Mouse (Mus musculus): ENCODE measurements around the gene Arhgap36.

Gene Arhgap36

GRCm38 (mm10) chrX:49463442-49463970, at the start of gene Arhgap36:
Gene Arhgap36 (plus strand): TSS chrX:49463945.
- DNase-seq: no peak

GRCm38 (mm10) chrX:49457781-49458180, 6.0 kb upstream of the Arhgap36 start:
- DNase-seq: no peak

- DNase-seq: no peak
Observed at GRCm38 (mm10) chrX:49470287-49471054, 6.7 kb downstream of the Arhgap36 start.

- DNase-seq: no peak
Observed at GRCm38 (mm10) chrX:49479968-49480809, 16.4 kb downstream of the Arhgap36 start.

GRCm38 (mm10) chrX:49480846-49481245, 17.1 kb downstream of the Arhgap36 start:
- DNase-seq: no peak

- DNase-seq: no peak
Observed at GRCm38 (mm10) chrX:49489141-49489540, 25.4 kb downstream of the Arhgap36 start.

GRCm38 (mm10) chrX:49493739-49494449, 30.1 kb downstream of the Arhgap36 start:
- no peak for DNase-seq

All from heart, adult 11 months (tissue).